Mouse (Mus musculus): ENCODE results near the gene Coro2b.

DNA sequence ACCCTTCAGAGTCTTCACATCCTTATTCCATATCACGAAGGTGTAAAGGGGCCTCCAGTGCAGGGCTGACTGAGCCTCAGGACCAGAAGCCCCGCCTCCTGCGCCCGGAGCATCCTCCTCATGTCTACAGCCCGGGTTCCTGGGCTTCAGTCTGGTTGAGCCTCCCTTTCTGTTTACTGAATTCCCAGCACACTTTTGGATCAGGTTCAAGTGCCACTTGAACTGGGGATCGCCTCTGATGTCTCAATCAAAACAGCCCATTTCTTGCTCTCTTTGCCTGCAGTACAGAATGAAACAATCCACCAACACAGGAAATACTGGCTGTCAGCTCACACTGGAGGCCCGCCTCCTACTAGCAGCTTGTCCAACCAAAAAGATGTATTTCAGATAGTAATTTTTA is 32.7 kb downstream of the Coro2b start:
- no peak for TF ChIP-seq ZC3H11A (IDR thresholded peaks at IDR 0.05; ENCODE audit: borderline replicate concordance, low read depth, low read length)
- no peak for TF ChIP-seq CHD2 (IDR thresholded peaks at IDR 0.05; ENCODE audit: low read depth, low read length)
- no peak for TF ChIP-seq MAFK (IDR thresholded peaks at IDR 0.05; ENCODE audit: insufficient read depth, low read depth, low read length)
- TF ChIP-seq HCFC1 (IDR thresholded peaks at IDR 0.05; ENCODE audit: borderline replicate concordance, insufficient read depth, low read length): no peak
- no peak for TF ChIP-seq ZNF384 (IDR thresholded peaks at IDR 0.05; ENCODE audit: low read depth, low read length)

Measured in ES-E14 (cell line).